Mouse (Mus musculus): ENCODE measurements at regions not wholly inside any gene's neighbourhood (a gene's known extent, or its start where the extent isn't known, plus 50 kb on each side); places are given as distances from the start of the nearest gene placed in this dataset.

DNA sequence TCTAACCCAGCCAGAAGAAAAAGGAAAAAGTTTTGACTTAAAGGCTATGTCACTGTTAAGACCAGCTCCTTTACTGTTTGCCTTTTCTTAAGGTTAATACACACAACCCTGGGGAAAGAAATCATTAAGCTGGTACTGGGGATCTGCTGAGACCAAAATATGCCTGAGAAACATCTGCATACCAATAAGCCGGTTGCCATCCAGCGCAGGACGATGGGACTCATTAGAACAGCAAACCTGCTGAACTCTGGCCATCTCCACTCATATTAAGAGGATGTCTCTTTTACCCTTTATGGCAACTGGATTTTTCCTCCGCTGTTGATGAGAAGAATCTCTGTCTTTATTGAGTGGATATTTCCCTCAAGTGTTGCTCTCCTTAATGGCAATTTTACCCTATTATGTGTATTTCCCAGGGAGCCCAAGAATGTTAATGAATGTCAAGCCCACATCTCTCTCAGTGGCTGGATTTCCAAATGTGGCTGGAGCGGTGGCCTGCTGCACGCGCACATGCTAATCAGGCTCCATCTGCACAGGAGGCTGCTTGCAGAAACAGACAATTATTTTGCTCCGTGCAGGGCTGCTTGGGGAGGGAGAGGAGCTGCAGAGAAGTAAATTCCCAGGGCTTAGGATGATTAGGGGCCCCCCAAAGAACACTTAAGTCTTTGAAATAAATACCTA lies 351.6 kb upstream of the Map3k7 start:
- Histone ChIP-seq H3K4me2 (replicated peaks; ENCODE audit: low read depth, low read length, severe bottlenecking) (no peak overlapping the region), H3K27ac (replicated peaks; ENCODE audit: low read depth, low read length) (no peak overlapping the region), H3K27me3 (ENCODE audit: control insufficient read depth, insufficient read depth, low read length) (no peaks in the 10 kb centered on the region), H3K4me3 (replicated peaks; ENCODE audit: low read length) (no peak overlapping the region), H3K9ac (ENCODE audit: low read depth, low read length, severe bottlenecking) (no peak overlapping the region), H3K9me3 (ENCODE audit: control insufficient read depth, low read length) (no peaks in the 10 kb centered on the region), H3K36me3 (ENCODE audit: control insufficient read depth, insufficient read depth, low read length) (no peaks in the 10 kb centered on the region), H3K4me1 (ENCODE audit: control insufficient read depth, insufficient read depth, low read length) (peaks cover 15% of the 10 kb centered on the region)
- ATAC-seq (ENCODE audit: low FRiP score, low read depth) = 0 out of 2 replicates have a peak, but pooled peaks have one; percentile 43
- no peak for DNase-seq (ENCODE audit: low spot score)
- no peak for TF ChIP-seq POLR2A (IDR thresholded peaks at IDR 0.05; ENCODE audit: borderline replicate concordance, extremely low read depth, insufficient read depth, insufficient read length)
- 15% methylated on average over 8 of the region's 8 CpGs for WGBS

DNA sequence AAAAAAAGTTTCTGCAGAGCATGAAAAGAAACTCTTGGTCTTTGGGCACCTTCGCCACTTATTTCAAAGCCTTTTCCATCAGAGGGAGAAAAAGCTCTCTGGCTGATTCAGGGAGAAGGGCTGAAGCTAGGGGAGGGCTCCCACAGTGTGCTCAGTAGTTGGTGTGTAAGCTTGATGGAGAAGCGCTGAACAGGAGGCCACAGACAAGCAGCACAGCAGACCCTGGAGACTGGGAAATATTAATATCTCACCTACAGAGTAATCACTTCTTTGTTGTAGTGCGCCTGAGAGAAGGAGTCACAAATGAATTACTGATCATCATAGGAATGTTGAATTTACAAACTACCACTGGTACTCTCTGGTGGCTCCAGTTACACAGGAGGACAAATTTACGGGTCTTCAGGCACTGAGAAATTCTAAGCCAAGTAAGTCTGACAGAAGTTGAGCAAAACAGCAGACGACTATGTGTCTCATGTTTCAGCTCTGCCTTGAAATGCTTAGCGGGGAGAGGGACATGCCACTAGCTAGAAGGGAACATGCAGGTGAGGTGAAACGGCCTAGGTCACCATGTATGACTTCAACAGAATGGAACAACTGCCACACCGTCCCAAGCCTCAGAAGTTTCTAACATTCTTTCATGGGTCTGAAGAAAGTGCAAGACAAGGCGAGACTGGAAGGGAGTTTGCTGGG lies 350.9 kb upstream of the Map3k7 start:
- peak; percentile 50 for ATAC-seq (ENCODE audit: low FRiP score, low read depth)
- 21% methylated on average over 9 of the region's 9 CpGs for WGBS
- Histone ChIP-seq H3K4me3 (replicated peaks; ENCODE audit: low read length) (no peak overlapping the region), H3K9ac (ENCODE audit: low read depth, low read length, severe bottlenecking) (no peak overlapping the region), H3K9me3 (ENCODE audit: control insufficient read depth, low read length) (no peaks in the 10 kb centered on the region), H3K4me2 (replicated peaks; ENCODE audit: low read depth, low read length, severe bottlenecking) (no peak overlapping the region), H3K27me3 (ENCODE audit: control insufficient read depth, insufficient read depth, low read length) (no peaks in the 10 kb centered on the region), H3K4me1 (ENCODE audit: control insufficient read depth, insufficient read depth, low read length) (peaks cover 18% of the 10 kb centered on the region), H3K36me3 (ENCODE audit: control insufficient read depth, insufficient read depth, low read length) (no peaks in the 10 kb centered on the region), H3K27ac (replicated peaks; ENCODE audit: low read depth, low read length) (0 out of 2 replicates have a peak overlapping the region, but pooled peaks have one; percentile 35)
- TF ChIP-seq POLR2A (IDR thresholded peaks at IDR 0.05; ENCODE audit: borderline replicate concordance, extremely low read depth, insufficient read depth, insufficient read length) = no peak
- DNase-seq (ENCODE audit: low spot score) = no peak

- no peaks in the 10 kb centered on the region for H3K36me3 ChIP-seq (ENCODE audit: control insufficient read depth, insufficient read depth, low read length)
Measured at GRCm38 (mm10) chr4:31617572-31617971, 346.3 kb upstream of the Map3k7 start.

DNA sequence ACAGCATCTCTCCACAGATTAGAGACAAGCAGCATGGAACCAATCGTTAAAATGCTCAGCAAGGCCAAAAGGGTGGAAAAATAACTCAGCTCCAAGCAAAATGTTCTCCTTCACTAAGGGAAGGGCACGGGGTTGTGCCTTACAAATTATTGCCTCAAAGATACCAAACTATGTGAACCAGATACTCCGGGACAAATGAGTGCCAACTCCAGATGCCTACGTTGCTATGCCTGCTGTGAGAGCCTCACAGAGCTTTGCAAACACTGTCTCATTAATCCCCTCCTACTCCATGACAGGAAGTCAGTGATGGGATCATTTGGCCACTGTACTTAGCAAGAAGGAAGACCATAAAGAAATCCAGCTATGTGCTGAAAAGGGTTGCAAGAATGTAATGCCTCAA lies 345.9 kb upstream of the Map3k7 start:
- peaks cover 14% of the 10 kb centered on the region for H3K4me1 ChIP-seq (ENCODE audit: control insufficient read depth, insufficient read depth, low read length)
- H3K36me3 ChIP-seq (ENCODE audit: control insufficient read depth, insufficient read depth, low read length) = no peaks in the 10 kb centered on the region
- DNase-seq (ENCODE audit: low spot score) (no peak), ATAC-seq (ENCODE audit: low FRiP score, low read depth) (0 out of 2 replicates have a peak, but pooled peaks have one; percentile 19)
- H3K4me3 ChIP-seq (replicated peaks; ENCODE audit: low read length) = no peak overlapping the region
- no peaks in the 10 kb centered on the region for H3K27me3 ChIP-seq (ENCODE audit: control insufficient read depth, insufficient read depth, low read length)
- H3K9ac ChIP-seq (ENCODE audit: low read depth, low read length, severe bottlenecking) = no peak overlapping the region
- no peak for TF ChIP-seq POLR2A (IDR thresholded peaks at IDR 0.05; ENCODE audit: borderline replicate concordance, extremely low read depth, insufficient read depth, insufficient read length)
- H3K4me2 ChIP-seq (replicated peaks; ENCODE audit: low read depth, low read length, severe bottlenecking) = no peak overlapping the region
- no peaks in the 10 kb centered on the region for H3K9me3 ChIP-seq (ENCODE audit: control insufficient read depth, low read length)
- 28% methylated on average over 4 of the region's 4 CpGs for WGBS
- no peak overlapping the region for H3K27ac ChIP-seq (replicated peaks; ENCODE audit: low read depth, low read length)

More at GRCm38 (mm10) chr4:31617572-31617971, 346.3 kb upstream of the Map3k7 start:
- Histone ChIP-seq H3K4me2 (replicated peaks; ENCODE audit: low read depth, low read length, severe bottlenecking) (no peak overlapping the region), H3K27me3 (ENCODE audit: control insufficient read depth, insufficient read depth, low read length) (no peaks in the 10 kb centered on the region), H3K4me1 (ENCODE audit: control insufficient read depth, insufficient read depth, low read length) (peaks cover 18% of the 10 kb centered on the region), H3K9ac (ENCODE audit: low read depth, low read length, severe bottlenecking) (no peak overlapping the region), H3K4me3 (replicated peaks; ENCODE audit: low read length) (no peak overlapping the region), H3K9me3 (ENCODE audit: control insufficient read depth, low read length) (no peaks in the 10 kb centered on the region), H3K27ac (replicated peaks; ENCODE audit: low read depth, low read length) (no peak overlapping the region)
- TF ChIP-seq POLR2A (IDR thresholded peaks at IDR 0.05; ENCODE audit: borderline replicate concordance, extremely low read depth, insufficient read depth, insufficient read length) = no peak
- ATAC-seq (ENCODE audit: low FRiP score, low read depth) (no peak), DNase-seq (ENCODE audit: low spot score) (no peak)
- WGBS = 56% methylated on average over 7 of the region's 7 CpGs

- no peak for TF ChIP-seq POLR2A (IDR thresholded peaks at IDR 0.05; ENCODE audit: borderline replicate concordance, extremely low read depth, insufficient read depth, insufficient read length)
- Histone ChIP-seq H3K36me3 (ENCODE audit: control insufficient read depth, insufficient read depth, low read length) (no peaks in the 10 kb centered on the region), H3K4me3 (replicated peaks; ENCODE audit: low read length) (no peak overlapping the region), H3K9ac (ENCODE audit: low read depth, low read length, severe bottlenecking) (no peak overlapping the region), H3K9me3 (ENCODE audit: control insufficient read depth, low read length) (no peaks in the 10 kb centered on the region), H3K27ac (replicated peaks; ENCODE audit: low read depth, low read length) (no peak overlapping the region), H3K27me3 (ENCODE audit: control insufficient read depth, insufficient read depth, low read length) (no peaks in the 10 kb centered on the region), H3K4me2 (replicated peaks; ENCODE audit: low read depth, low read length, severe bottlenecking) (no peak overlapping the region), H3K4me1 (ENCODE audit: control insufficient read depth, insufficient read depth, low read length) (peaks cover 8% of the 10 kb centered on the region; the same call in 1 of the 2 replicates)
- WGBS = 97% methylated on average over 2 of the region's 2 CpGs
- no peak for ATAC-seq (ENCODE audit: low FRiP score, low read depth)
- no peak for DNase-seq (ENCODE audit: low spot score)
Measured at GRCm38 (mm10) chr4:31621205-31621604, 342.7 kb upstream of the Map3k7 start.
